Mouse (Mus musculus): Measurements from ENCODE around the gene Btd.

The Btd gene

GRCm38 (mm10) chr14:31647991-31648390 is 7.2 kb downstream of the Btd start:
- no peak for DNase-seq

- no peak for DNase-seq
These were observed 9.5 kb downstream of the Btd start for GRCm38 (mm10) chr14:31650347-31650746.

GRCm38 (mm10) chr14:31651206-31651605 is 10.4 kb downstream of the Btd start:
- no peak for DNase-seq

- DNase-seq = no peak
These were observed 11.3 kb downstream of the Btd start for GRCm38 (mm10) chr14:31652106-31652505.

- no peak for DNase-seq
These were observed 11.8 kb downstream of the Btd start for GRCm38 (mm10) chr14:31652624-31653023.

GRCm38 (mm10) chr14:31653101-31653875 is 12.5 kb downstream of the Btd start:
- DNase-seq = no peak

- no peak for DNase-seq
These were observed 14.0 kb downstream of the Btd start for GRCm38 (mm10) chr14:31654816-31655215.

- DNase-seq = no peak
These were observed 14.6 kb downstream of the Btd start for GRCm38 (mm10) chr14:31655406-31655805.

- no peak for DNase-seq
These were observed 15.6 kb downstream of the Btd start for GRCm38 (mm10) chr14:31656386-31656785.

- peak; percentile 78 for DNase-seq
These were observed 16.2 kb downstream of the Btd start for GRCm38 (mm10) chr14:31656857-31657645.

- no peak for DNase-seq
These were observed 17.4 kb downstream of the Btd start for GRCm38 (mm10) chr14:31658126-31658680.

GRCm38 (mm10) chr14:31659501-31660181 is 18.8 kb downstream of the Btd start:
- peak; percentile 54 for DNase-seq

GRCm38 (mm10) chr14:31660312-31661093 is 19.7 kb downstream of the Btd start:
- no peak for DNase-seq

- peak; percentile 89 for DNase-seq
These were observed 21.1 kb downstream of the Btd start for GRCm38 (mm10) chr14:31661671-31662554.

GRCm38 (mm10) chr14:31662555-31663211 is 21.9 kb downstream of the Btd start:
- DNase-seq = peak; percentile 54

- DNase-seq = no peak
These were observed 22.7 kb downstream of the Btd start for GRCm38 (mm10) chr14:31663376-31664099.

GRCm38 (mm10) chr14:31664100-31664902 is 23.5 kb downstream of the Btd start:
- DNase-seq = peak; percentile 54

GRCm38 (mm10) chr14:31664903-31665565 is 24.2 kb downstream of the Btd start:
- no peak for DNase-seq

GRCm38 (mm10) chr14:31665566-31665940 is 24.7 kb downstream of the Btd start:
- no peak for DNase-seq
